Mouse (Mus musculus) CH12F3 (cell line): ENCODE measurements around the gene Stoml2.

ENCODE experiments used
- in situ Hi-C: fragments of 300-500 bp; cut with MboI; formaldehyde crosslinking; loops from 2 replicates; pipeline ENCODE4 v1.14.3; 2020; ENCODE audit warnings: low sequenced_read_pairs

Stoml2 gene

GRCm38 (mm10) chr4:43038567-43039495 is 7.3 kb upstream of the Stoml2 start:
- in situ Hi-C loops, result no loop called here

- in situ Hi-C loops, result no loop called here
Measured at GRCm38 (mm10) chr4:43037860-43038566, 6.5 kb upstream of the Stoml2 start.

DNA sequence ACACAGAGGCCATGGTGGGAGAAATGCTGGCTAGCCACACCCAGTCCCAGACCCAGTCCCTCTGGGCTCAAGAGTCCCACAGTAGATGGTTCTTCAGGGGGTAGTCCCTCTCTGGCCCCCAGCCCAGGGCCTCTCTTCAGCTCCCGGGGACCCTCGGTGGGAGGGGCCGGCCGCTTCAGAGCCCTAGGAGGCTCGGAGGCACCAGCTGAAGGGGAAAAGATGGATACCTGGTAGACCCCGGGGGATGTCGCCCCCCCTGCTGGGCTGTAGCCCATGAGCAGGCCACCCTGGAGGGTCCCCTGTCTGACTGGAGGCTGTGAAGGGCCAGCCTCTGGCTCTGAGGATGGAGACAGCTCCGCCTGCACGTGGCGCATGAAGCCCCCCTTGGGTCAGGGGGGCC is 4.8 kb upstream of the Stoml2 start:
- in situ Hi-C loops, result no loop called here

GRCm38 (mm10) chr4:43035851-43036250 is 4.3 kb upstream of the Stoml2 start:
- in situ Hi-C loops, result no loop called here

- in situ Hi-C loops, result no loop called here
Measured at GRCm38 (mm10) chr4:43033481-43033880, 2.0 kb upstream of the Stoml2 start.

DNA sequence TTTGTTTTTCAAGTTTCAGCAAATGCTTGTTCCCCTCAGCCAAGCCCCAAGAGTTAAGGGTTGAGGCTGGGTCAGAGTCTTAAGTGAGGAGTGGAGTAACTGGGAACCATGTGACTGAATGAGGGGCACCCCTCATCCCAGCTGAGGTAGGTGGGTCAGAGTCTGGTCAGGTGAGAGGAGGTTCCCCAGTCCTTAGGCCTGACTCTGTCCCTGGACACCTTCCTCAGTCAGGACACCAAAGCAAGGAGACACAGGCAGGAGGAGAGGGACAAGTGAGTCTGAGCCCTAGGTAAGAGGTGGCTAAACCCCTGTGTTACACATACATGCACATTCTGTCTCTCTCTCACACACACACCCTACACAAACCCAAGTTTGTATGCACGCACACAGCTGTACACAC is 991 bp upstream of the Stoml2 start:
- in situ Hi-C loops, result no loop called here

DNA sequence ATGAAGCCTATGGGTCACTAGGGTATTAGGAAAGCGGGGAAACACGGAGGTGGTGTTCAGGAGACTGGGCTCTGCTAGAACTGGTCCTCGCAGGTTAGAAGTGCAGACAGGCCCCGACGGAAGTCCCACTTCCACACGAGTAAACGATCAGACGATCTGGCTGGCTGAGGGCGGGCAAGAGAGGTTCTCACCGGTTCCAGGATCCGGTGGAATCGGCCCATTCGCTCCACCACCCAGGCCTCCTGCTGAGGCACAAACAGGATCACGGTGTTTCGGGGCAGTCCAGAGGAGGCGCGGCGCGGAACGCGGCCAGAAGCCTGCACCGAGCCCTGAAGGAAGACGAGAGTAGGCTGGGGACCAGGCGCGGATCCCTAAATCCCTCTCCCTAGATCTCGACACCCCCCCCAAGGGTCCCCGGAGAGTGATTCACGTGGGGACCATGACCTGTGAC is 705 bp downstream of the Stoml2 start:
- in situ Hi-C loops, result no loop called here

DNA sequence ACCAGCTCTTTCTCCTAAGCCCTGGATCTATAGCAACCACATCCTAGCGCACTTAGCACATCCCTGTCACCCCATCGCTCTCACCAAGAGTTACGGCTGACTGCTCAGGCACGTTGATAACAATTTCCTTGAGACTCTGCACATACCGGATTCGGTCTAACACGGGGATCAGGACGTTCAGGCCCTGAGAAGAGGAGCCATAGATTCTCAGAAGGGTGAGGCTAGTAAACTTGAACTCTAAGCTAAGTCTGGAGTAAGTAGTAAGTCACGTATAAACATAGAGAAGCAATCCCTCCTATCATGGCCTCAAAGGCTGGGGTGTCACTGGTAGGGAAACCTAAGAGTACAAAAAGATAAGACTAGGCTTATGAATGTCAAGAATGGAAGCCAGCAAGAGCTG is 1.2 kb downstream of the Stoml2 start:
- in situ Hi-C loops, result no loop called here

GRCm38 (mm10) chr4:43029749-43030148 is 1.8 kb downstream of the Stoml2 start:
- in situ Hi-C loops, result no loop called here

GRCm38 (mm10) chr4:43029121-43029520 is 2.4 kb downstream of the Stoml2 start:
- in situ Hi-C loops, result no loop called here

GRCm38 (mm10) chr4:43025084-43025960 is 6.2 kb downstream of the Stoml2 start, which contains the start of gene Pigo:
Gene Pigo (minus strand): TSS chr4:43025819.
- in situ Hi-C loops, result no loop called here

GRCm38 (mm10) chr4:43024673-43025072 is 6.8 kb downstream of the Stoml2 start:
- in situ Hi-C loops, result no loop called here

- in situ Hi-C loops, result no loop called here
Measured at GRCm38 (mm10) chr4:43021341-43021740, 10.2 kb downstream of the Stoml2 start.

DNA sequence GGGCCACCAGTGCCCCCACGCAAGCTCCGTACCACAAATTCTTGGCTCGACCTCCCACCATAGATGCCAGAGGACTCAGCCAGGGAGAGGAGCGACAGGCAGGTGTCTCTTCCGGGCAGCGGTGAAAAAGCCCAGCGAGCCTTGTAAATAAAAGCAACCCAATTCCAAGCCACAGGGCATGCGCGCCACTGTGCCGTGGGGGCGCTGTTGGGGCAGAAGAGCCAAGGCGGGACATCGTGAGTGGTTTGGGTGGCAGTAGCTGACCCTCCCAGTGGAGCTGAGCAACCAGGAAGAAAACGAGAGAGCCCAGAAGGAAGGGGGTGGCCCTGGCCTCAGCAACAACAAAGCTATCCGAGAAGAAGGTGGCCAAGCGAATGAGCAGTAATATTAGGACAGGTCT is 10.6 kb downstream of the Stoml2 start:
- in situ Hi-C loops, result no loop called here

DNA sequence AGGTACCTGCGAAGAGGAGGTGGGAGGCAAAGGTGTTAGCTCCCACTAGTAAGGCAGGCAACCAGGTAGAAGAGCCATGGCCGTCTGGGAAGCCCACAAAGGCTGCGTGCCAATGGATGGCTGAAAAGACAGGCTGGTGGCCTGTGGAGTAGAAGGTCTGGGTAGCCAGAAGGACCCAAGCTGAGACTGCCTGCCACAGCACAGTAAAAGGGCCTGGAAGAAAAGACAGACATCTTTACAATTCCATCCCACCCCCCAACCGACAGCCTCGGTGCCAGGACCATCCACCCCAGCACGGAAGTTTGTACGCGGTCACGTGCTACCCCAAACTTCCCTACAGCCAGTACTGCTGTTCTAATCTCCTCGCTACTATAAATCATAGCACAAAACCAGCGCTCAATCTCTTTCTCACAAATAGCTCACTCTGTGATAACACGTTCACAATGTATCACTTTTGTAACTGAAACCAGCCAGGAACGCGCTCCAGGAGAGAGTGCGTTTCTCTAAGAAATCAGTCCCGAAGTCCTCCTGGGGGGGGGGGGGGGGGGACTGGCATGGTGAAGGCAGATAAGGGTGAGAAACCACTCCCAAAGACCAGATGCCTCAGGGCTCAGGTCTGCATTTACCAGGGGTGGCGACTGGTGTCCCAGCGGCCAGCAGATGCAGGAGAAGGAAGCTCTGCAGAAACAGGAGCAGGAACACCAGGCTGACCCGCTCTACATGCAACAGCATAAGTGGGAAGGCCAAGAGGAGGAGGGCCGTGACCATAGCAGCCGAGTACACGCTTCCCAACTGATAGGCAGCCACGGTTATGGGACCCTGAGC is 11.7 kb downstream of the Stoml2 start:
- in situ Hi-C loops, result no loop called here

GRCm38 (mm10) chr4:43019176-43019575 is 12.3 kb downstream of the Stoml2 start:
- in situ Hi-C loops, result no loop called here

DNA sequence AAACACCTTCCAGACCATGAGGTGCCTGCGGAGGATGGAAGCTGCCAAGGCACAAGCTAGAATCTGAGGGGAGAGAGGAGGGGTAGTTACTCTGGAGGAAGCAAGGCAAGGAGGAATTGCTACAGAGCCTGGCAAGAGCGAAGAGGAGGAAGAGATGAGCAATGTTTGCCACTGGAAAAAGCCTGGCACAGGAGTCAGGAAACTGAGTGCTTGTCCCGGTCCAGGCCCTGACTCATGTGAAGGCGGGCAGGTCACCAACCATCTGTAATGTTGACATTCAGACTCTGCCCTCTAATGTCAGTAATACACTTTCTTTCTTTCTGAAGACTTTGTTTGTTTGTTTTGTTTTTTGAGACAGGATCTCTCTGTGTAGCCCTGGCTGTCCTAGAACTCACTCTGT is 13.4 kb downstream of the Stoml2 start:
- in situ Hi-C loops, result no loop called here

DNA sequence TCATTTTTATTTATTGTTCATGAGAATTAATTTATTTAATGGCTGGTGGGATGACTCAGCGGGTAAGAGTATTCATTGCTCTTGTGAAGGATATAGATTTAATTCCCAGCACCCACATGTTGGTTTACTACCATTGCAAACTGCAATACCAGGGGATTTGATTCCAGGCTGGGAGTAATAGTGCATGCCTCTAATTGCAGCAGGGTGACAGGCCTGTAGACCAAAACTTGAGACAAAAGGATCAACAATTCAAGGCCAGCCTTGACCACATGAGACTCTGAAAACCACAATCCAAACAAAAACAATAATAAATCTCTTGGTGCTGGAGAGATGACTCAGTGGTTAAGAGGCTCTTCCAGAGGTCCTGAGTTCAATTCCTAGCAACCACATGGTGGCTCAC is 19.4 kb downstream of the Stoml2 start:
- in situ Hi-C loops, result no loop called here

DNA sequence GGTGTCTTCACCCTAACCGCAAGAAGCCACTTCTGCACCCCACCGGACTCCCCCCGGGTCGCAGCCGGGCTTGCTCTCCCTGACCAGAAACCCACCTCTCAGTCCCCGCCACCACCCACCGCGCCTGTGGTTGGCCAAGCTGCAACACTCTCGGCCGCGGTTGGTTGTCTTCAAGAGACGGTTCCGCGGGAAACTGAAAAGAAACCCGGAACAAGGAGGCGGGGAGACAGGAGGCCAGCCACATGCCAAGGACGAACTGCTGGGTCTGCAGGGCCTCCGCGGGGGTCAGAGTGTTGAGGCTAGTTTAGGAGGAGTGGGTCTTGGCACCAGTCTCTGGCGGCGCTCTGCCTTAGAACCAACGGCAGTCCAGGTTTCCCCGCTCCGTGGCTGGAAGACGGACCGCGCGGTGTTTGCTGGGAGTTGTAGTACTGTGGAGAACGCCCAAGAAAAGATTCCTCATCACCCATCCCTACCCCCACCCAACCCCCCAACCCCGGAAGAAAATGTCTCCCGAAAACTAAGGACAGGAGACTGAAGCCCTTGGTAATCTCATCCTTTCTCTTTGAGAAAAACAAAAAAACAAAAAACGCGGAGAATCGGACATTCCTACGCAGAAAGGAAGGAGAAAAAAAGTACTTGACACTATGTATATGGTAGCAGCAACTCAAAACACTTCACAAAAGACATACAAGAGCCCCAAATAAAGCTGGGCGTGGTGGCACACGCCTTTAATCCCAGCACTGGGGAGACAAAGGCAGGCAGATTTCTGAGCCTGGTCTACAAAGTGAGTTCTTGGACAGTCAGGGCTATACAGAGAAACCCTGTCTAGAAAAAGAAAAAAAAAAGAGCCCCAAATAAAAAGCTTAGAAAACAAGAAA is 21.1 kb downstream of the Stoml2 start, which contains the start of gene Fancg:
Gene Fancg (minus strand): TSS at position 346 of the 878 bp plus-strand sequence.
- in situ Hi-C loops, result no loop called here
